Mouse (Mus musculus) stomach, postnatal 0 days (tissue): ENCODE results near the gene Mansc4.

Experiments used
- CTCF ChIP-seq: IDR thresholded peaks from 2 replicates; pipeline ENCODE4 v1.5.1; 2016; ENCODE audit warnings: antibody characterized with exemption, low read depth, mild to moderate bottlenecking, moderate library complexity
- EP300 ChIP-seq: optimal IDR thresholded peaks from 2 replicates; pipeline ENCODE3; 2016; ENCODE audit warnings: antibody characterized with exemption

DNA sequence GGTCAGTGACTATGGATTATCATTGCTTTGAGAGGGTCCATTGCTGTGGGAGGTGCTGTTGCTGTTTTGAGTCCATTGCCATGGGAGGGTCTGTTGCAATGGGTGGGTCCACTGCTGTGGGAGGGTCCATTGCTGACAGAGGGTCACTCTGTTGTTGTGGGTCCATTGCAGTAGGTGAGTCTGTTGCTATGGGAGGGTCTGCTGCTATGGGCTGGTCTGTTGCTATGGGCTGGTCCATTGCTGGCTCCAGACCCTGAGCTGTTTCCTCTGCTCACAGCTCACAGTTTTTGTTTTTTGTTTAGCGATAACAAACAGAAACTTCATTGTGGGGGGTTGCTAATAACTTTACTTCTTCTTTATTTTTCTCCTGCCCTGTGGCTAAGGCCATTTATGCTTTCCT, 18.7 kb upstream of the Mansc4 start:
- TF ChIP-seq EP300, result no peak
- no peak for TF ChIP-seq CTCF
